Mouse (Mus musculus) neural tube, embryonic 12.5 days (tissue): ENCODE data around the gene Herc3. TPM values are rescaled to one million over a fixed set of nuclear protein-coding genes. Genes with fewer than 3 reads are reported as not detected.

Experiments
- ATAC-seq: fragments of 200-750 bp; cut with Nextera tagmentation; 2 replicates; pipeline ENCODE4 v1.8.0; 2017; ENCODE audit warnings: low read depth, mild to moderate bottlenecking, moderate TSS enrichment, moderate library complexity; ENCODE audit not compliant: low FRiP score
- H3K27ac ChIP-seq: fragments of 300-500 bp; sonication (generic); 2 replicates; pipeline ENCODE4 v1.5.1; 2016
- H3K27me3 ChIP-seq: fragments of 300-500 bp; sonication (generic); replicated peaks from 2 replicates; pipeline ENCODE4 v1.6.1; 2016; ENCODE audit warnings: mild to moderate bottlenecking
- H3K36me3 ChIP-seq: fragments of 300-500 bp; sonication (generic); 2 replicates; pipeline ENCODE4 v1.6.1; 2016; ENCODE audit warnings: mild to moderate bottlenecking
- H3K4me1 ChIP-seq: fragments of 300-500 bp; sonication (generic); 2 replicates; pipeline ENCODE4 v1.6.1; 2016
- H3K4me2 ChIP-seq: fragments of 300-500 bp; sonication (generic); replicated peaks from 2 replicates; pipeline ENCODE4 v1.6.1; 2016; ENCODE audit warnings: mild to moderate bottlenecking
- H3K4me3 ChIP-seq: fragments of 300-500 bp; sonication (generic); 2 replicates; pipeline ENCODE4 v1.5.1; 2016
- H3K9ac ChIP-seq: fragments of 300-500 bp; sonication (generic); 2 replicates; pipeline ENCODE4 v1.6.1; 2016; ENCODE audit warnings: mild to moderate bottlenecking
- H3K9me3 ChIP-seq: fragments of 300-500 bp; sonication (generic); 2 replicates; pipeline ENCODE4 v1.6.1; 2016; ENCODE audit warnings: mild to moderate bottlenecking
- WGBS: fragments of 180-500 bp; shearing (Covaris S2); methylation state at CpG from one replicate; pipeline ENCODE4 v1.1.7; 2016; 5-methylcytosine and 5-hydroxymethylcytosine counted together
- polyA plus RNA-seq: library from polyadenylated mRNA; unstranded; fragments of >200 nt; fragmentation: Nextera tagmentation; extraction: Ambion mirVana; gene quantifications from 2 replicates; pipeline ENCODE4 v1.2.1, GENCODE M21; 2016

Gene Herc3
- polyA plus RNA-seq, 1 experiment from 2014 or later = 15.9 TPM

GRCm38 (mm10) chr6:58931149-58931548 is 99.9 kb downstream of the Herc3 start:
- no peak overlapping the region for H3K4me3 ChIP-seq
- no peak overlapping the region for H3K9ac ChIP-seq
- no peaks in the 10 kb centered on the region for H3K36me3 ChIP-seq
- H3K4me1 ChIP-seq = peaks cover 14% of the 10 kb centered on the region
- H3K9me3 ChIP-seq = no peaks in the 10 kb centered on the region
- 78% methylated on average over 4 of the region's 4 CpGs for WGBS
- H3K27ac ChIP-seq = no peak overlapping the region
- H3K4me2 ChIP-seq = no peak overlapping the region
- no peak for ATAC-seq
- H3K27me3 ChIP-seq = no peaks in the 10 kb centered on the region

- Histone ChIP-seq H3K36me3 (no peaks in the 10 kb centered on the region), H3K9me3 (no peaks in the 10 kb centered on the region), H3K9ac (no peak overlapping the region), H3K4me1 (peaks cover 14% of the 10 kb centered on the region), H3K27ac (no peak overlapping the region; the same call in 1 of the 2 replicates), H3K4me3 (no peak overlapping the region), H3K27me3 (no peaks in the 10 kb centered on the region), H3K4me2 (no peak overlapping the region)
- 76% methylated on average over 12 of the region's 12 CpGs for WGBS
- peak; percentile 65 for ATAC-seq
Measured at GRCm38 (mm10) chr6:58932515-58933188, 101.4 kb downstream of the Herc3 start.

GRCm38 (mm10) chr6:58933189-58933913 is 102.1 kb downstream of the Herc3 start:
- Histone ChIP-seq H3K4me1 (peaks cover 14% of the 10 kb centered on the region), H3K27ac (no peak overlapping the region), H3K27me3 (no peaks in the 10 kb centered on the region), H3K4me2 (no peak overlapping the region), H3K9ac (no peak overlapping the region), H3K9me3 (no peaks in the 10 kb centered on the region), H3K4me3 (no peak overlapping the region), H3K36me3 (no peaks in the 10 kb centered on the region)
- peak; percentile 90 for ATAC-seq
- WGBS = 32% methylated on average over 6 of the region's 6 CpGs

- no peak overlapping the region for H3K4me3 ChIP-seq
- peaks cover 14% of the 10 kb centered on the region for H3K4me1 ChIP-seq
- ATAC-seq = no peak; the same call in 1 of the 2 replicates
- no peaks in the 10 kb centered on the region for H3K9me3 ChIP-seq
- WGBS = 43% methylated on average over 4 of the region's 4 CpGs
- H3K9ac ChIP-seq = no peak overlapping the region
- H3K36me3 ChIP-seq = no peaks in the 10 kb centered on the region
- no peaks in the 10 kb centered on the region for H3K27me3 ChIP-seq
- H3K27ac ChIP-seq = no peak overlapping the region
- H3K4me2 ChIP-seq = no peak overlapping the region
Measured at GRCm38 (mm10) chr6:58934144-58934543, 102.9 kb downstream of the Herc3 start.

- H3K9me3 ChIP-seq = no peaks in the 10 kb centered on the region
- H3K27me3 ChIP-seq = no peaks in the 10 kb centered on the region
- H3K27ac ChIP-seq = no peak overlapping the region
- no peak overlapping the region for H3K9ac ChIP-seq
- no peak overlapping the region for H3K4me3 ChIP-seq
- no peak for ATAC-seq
- H3K36me3 ChIP-seq = no peaks in the 10 kb centered on the region
- no peak overlapping the region for H3K4me2 ChIP-seq
- peaks cover 10% of the 10 kb centered on the region for H3K4me1 ChIP-seq
Measured at GRCm38 (mm10) chr6:58937726-58938125, 106.5 kb downstream of the Herc3 start.

GRCm38 (mm10) chr6:58942276-58942675 is 111.0 kb downstream of the Herc3 start:
- Histone ChIP-seq H3K9me3 (no peaks in the 10 kb centered on the region), H3K4me2 (no peak overlapping the region), H3K9ac (no peak overlapping the region), H3K27ac (no peak overlapping the region), H3K27me3 (no peaks in the 10 kb centered on the region), H3K4me3 (no peak overlapping the region), H3K4me1 (no peaks in the 10 kb centered on the region), H3K36me3 (no peaks in the 10 kb centered on the region)
- no peak for ATAC-seq
- 90% methylated on average over 2 of the region's 2 CpGs for WGBS

- no peaks in the 10 kb centered on the region for H3K9me3 ChIP-seq
- no peak overlapping the region for H3K4me3 ChIP-seq
- ATAC-seq = no peak
- no peak overlapping the region for H3K4me2 ChIP-seq
- no peak overlapping the region for H3K9ac ChIP-seq
- no peaks in the 10 kb centered on the region for H3K36me3 ChIP-seq
- 92% methylated on average over 3 of the region's 3 CpGs for WGBS
- no peaks in the 10 kb centered on the region for H3K27me3 ChIP-seq
- H3K4me1 ChIP-seq = no peaks in the 10 kb centered on the region
- no peak overlapping the region for H3K27ac ChIP-seq
Measured at GRCm38 (mm10) chr6:58943958-58944357, 112.7 kb downstream of the Herc3 start.

GRCm38 (mm10) chr6:58946246-58946645 is 115.0 kb downstream of the Herc3 start:
- no peaks in the 10 kb centered on the region for H3K9me3 ChIP-seq
- H3K27me3 ChIP-seq = no peaks in the 10 kb centered on the region
- no peak overlapping the region for H3K27ac ChIP-seq
- WGBS = 73% methylated on average over 2 of the region's 2 CpGs
- H3K4me3 ChIP-seq = no peak overlapping the region
- H3K4me2 ChIP-seq = no peak overlapping the region
- H3K9ac ChIP-seq = no peak overlapping the region
- no peaks in the 10 kb centered on the region for H3K4me1 ChIP-seq
- H3K36me3 ChIP-seq = no peaks in the 10 kb centered on the region
- ATAC-seq = no peak

GRCm38 (mm10) chr6:58946840-58947239 is 115.6 kb downstream of the Herc3 start:
- 86% methylated on average over 4 of the region's 4 CpGs for WGBS
- Histone ChIP-seq H3K4me3 (no peak overlapping the region), H3K9me3 (no peaks in the 10 kb centered on the region), H3K9ac (no peak overlapping the region), H3K27me3 (no peaks in the 10 kb centered on the region), H3K27ac (no peak overlapping the region), H3K36me3 (no peaks in the 10 kb centered on the region), H3K4me2 (no peak overlapping the region), H3K4me1 (no peaks in the 10 kb centered on the region)
- no peak for ATAC-seq

- Histone ChIP-seq H3K27ac (no peak overlapping the region), H3K4me1 (no peaks in the 10 kb centered on the region), H3K27me3 (no peaks in the 10 kb centered on the region), H3K36me3 (no peaks in the 10 kb centered on the region), H3K4me2 (no peak overlapping the region), H3K9ac (no peak overlapping the region), H3K4me3 (no peak overlapping the region), H3K9me3 (no peaks in the 10 kb centered on the region)
- ATAC-seq = no peak
- 88% methylated on average over 1 of the region's 1 CpGs for WGBS
Measured at GRCm38 (mm10) chr6:58950410-58950809, 119.1 kb downstream of the Herc3 start.

- WGBS = 72% methylated on average over 2 of the region's 2 CpGs
- Histone ChIP-seq H3K36me3 (no peaks in the 10 kb centered on the region), H3K9me3 (no peaks in the 10 kb centered on the region), H3K4me1 (no peaks in the 10 kb centered on the region), H3K27me3 (no peaks in the 10 kb centered on the region), H3K9ac (no peak overlapping the region), H3K4me2 (no peak overlapping the region), H3K27ac (no peak overlapping the region), H3K4me3 (no peak overlapping the region)
- ATAC-seq = no peak
Measured at GRCm38 (mm10) chr6:58951128-58951992, 120.1 kb downstream of the Herc3 start.

GRCm38 (mm10) chr6:58960523-58960922 is 129.3 kb downstream of the Herc3 start:
- H3K27me3 ChIP-seq = no peaks in the 10 kb centered on the region
- H3K9ac ChIP-seq = no peak overlapping the region
- H3K36me3 ChIP-seq = no peaks in the 10 kb centered on the region
- H3K4me3 ChIP-seq = no peak overlapping the region
- 94% methylated on average over 2 of the region's 2 CpGs for WGBS
- peaks cover 7% of the 10 kb centered on the region; the same call in 1 of the 2 replicates for H3K4me1 ChIP-seq
- no peak overlapping the region for H3K4me2 ChIP-seq
- no peaks in the 10 kb centered on the region for H3K9me3 ChIP-seq
- no peak for ATAC-seq
- no peak overlapping the region for H3K27ac ChIP-seq
